Comparison of ENCODE assay signal across 12 mouse cellular contexts in the genomic region with DNA sequence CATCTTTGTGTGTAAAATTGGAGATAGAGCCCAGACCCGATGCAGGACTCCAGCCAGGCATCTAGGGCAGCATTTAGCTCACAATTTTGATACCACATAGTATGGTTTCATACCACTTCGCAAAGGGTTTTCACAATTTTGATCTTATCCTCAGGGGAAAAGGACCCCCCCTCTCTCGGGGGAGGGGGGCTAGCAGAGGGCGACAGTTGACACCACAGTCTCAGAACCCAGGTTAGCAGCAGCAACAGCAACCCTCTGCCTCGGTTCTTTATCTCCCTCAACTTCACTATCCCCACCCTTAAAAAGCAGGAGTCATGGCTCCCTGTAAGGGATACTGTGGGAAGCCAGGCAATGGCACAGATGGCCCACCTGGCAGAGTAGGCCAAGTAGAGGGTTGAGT. TPM values are rescaled to one million over a fixed set of nuclear protein-coding genes. Genes with fewer than 3 reads are reported as not detected.
A peak's percentile ranks its signal among the peaks of the same experiment; 100 is the strongest.
DNase-seq lines count a peak whose midpoint lies in the region; ATAC-seq and TF ChIP-seq lines count a peak whose summit lies in the region.
"Had no signal": no experiment of that assay in that cellular context is flagged by ENCODE, and none has a peak within 500 bp of the region (broad histone marks: within the 10 kb centered on the region; RNA-seq: fewer than 3 reads in every experiment).

No protein-coding gene starts in this region.

- DNase-seq in heart, adult 11 months: peak; percentile 90
- no peak for DNase-seq in heart, adult 8-10 months (ENCODE audit: low spot score)
- DNase-seq in layer of hippocampus, adult 2 months (ENCODE audit: low spot score in 2 of 2): no peak
- no peak for DNase-seq in layer of hippocampus, adult 11-12 months (ENCODE audit: low spot score)
- DNase-seq in liver, embryonic 13.5 days: no peak
- no peak for DNase-seq in left cerebral cortex, postnatal 10 days (ENCODE audit: extremely low spot score in 1 of 2, low spot score in 2 of 2)
- no peak for DNase-seq in adrenal gland, adult 2 months
- DNase-seq: right cerebral cortex, postnatal 25 days; thymus, postnatal 14 days had no signal

- H3K27me3 ChIP-seq in embryonic facial prominence, embryonic 13.5 days: no peaks in the 10 kb centered on the region
- H3K27me3 ChIP-seq in liver, embryonic 13.5 days: no peaks in the 10 kb centered on the region

- WGBS in embryonic facial prominence, embryonic 13.5 days: 68% methylated on average over 5 of the region's 5 CpGs
- WGBS in liver, embryonic 13.5 days (ENCODE audit: insufficient replicate concordance): 61% methylated on average over 5 of the region's 5 CpGs

- H3K4me2 ChIP-seq in embryonic facial prominence, embryonic 13.5 days: peak overlapping the region; percentile 9; the same call in 1 of the 2 replicates
- H3K4me2 ChIP-seq in liver, embryonic 13.5 days: peak overlapping the region; percentile 43

- H3K4me1 ChIP-seq in embryonic facial prominence, embryonic 13.5 days: peaks cover 21% of the 10 kb centered on the region
- peaks cover 80% of the 10 kb centered on the region for H3K4me1 ChIP-seq in liver, embryonic 13.5 days (replicated peaks)

- no peak for TF ChIP-seq CTCF in layer of hippocampus, adult 2 months (conservative IDR thresholded peaks at IDR 0.05)

- no peaks in the 10 kb centered on the region for H3K9me3 ChIP-seq in embryonic facial prominence, embryonic 13.5 days
- no peaks in the 10 kb centered on the region for H3K9me3 ChIP-seq in liver, embryonic 13.5 days (replicated peaks)

- H3K9ac ChIP-seq in embryonic facial prominence, embryonic 13.5 days: peak overlapping the region; percentile 44; the same call in 1 of the 2 replicates
- H3K9ac ChIP-seq in liver, embryonic 13.5 days: peak overlapping the region; percentile 37

- H3K27ac ChIP-seq in layer of hippocampus, adult 2 months: peak overlapping the region; percentile 57; the same call in 1 of the 2 replicates
- peak overlapping the region; percentile 61 for H3K27ac ChIP-seq in embryonic facial prominence, embryonic 13.5 days
- peak overlapping the region; percentile 59 for H3K27ac ChIP-seq in liver, embryonic 13.5 days

- ATAC-seq in embryonic facial prominence, embryonic 13.5 days (ENCODE audit: insufficient number of reproducible peaks, insufficient read depth, low FRiP score, low TSS enrichment, low read depth): no peak
- ATAC-seq in liver, embryonic 13.5 days (ENCODE audit: low read depth): no peak

- intact Hi-C loops in left cerebral cortex, postnatal 10 days (cut with DNase I): loop anchor here (5.0 kb wide), 1 partner anchor 69 kb away; no protein-coding TSS in a partner anchor

- no peak overlapping the region; the same call in 1 of the 2 replicates for H3K4me3 ChIP-seq in layer of hippocampus, adult 2 months
- H3K4me3 ChIP-seq in embryonic facial prominence, embryonic 13.5 days: no peak overlapping the region
- peak overlapping the region; percentile 18 for H3K4me3 ChIP-seq in liver, embryonic 13.5 days (replicated peaks)

- H3K36me3 ChIP-seq in embryonic facial prominence, embryonic 13.5 days: peaks cover 65% of the 10 kb centered on the region
- peaks cover 100% of the 10 kb centered on the region for H3K36me3 ChIP-seq in liver, embryonic 13.5 days

RNA-seq across cellular contexts. Expression of gene Kcnk7, which starts 9.1 kb away (rescaled TPM):
- total RNA-seq in heart, adult 8-10 months (2022): not detected
- total RNA-seq in layer of hippocampus, adult 2 months (2021): under 1 TPM in 1 of 2 experiments, not detected in 1; 0.36 TPM
- 0.52 and 0.59 TPM in 2 replicates for polyA plus RNA-seq in embryonic facial prominence, embryonic 13.5 days (2015; fragmentation: Nextera tagmentation; extraction: Ambion mirVana)
- 0.21 and 0.46 TPM in 2 replicates for polyA plus RNA-seq in liver, embryonic 13.5 days (2015; fragmentation: Nextera tagmentation; extraction: Ambion mirVana)
- total RNA-seq in left cerebral cortex, postnatal 10 days (2021): not detected
- total RNA-seq in adrenal gland, adult 2 months (2021): not detected
- polyA plus RNA-seq in adrenal gland, adult 2 months (2012; rRNA removed): not detected in 2 replicates
- total RNA-seq: hematopoietic stem cell, adult 5-6 weeks; layer of hippocampus, postnatal 25 days had no signal

RNA-seq across cellular contexts. Expression of gene Ehbp1l1, which starts 12.9 kb away (rescaled TPM):
- 100 to 1,000 TPM; 145 to 158 (median 149) TPM for total RNA-seq in heart, adult 8-10 months (2022)
- total RNA-seq in layer of hippocampus, adult 2 months (2021): 10 to 100 TPM; 11.8 to 17.7 TPM
- polyA plus RNA-seq in embryonic facial prominence, embryonic 13.5 days (2015; fragmentation: Nextera tagmentation; extraction: Ambion mirVana): 9.9 and 14.0 TPM in 2 replicates
- polyA plus RNA-seq in liver, embryonic 13.5 days (2015; fragmentation: Nextera tagmentation; extraction: Ambion mirVana): 105 and 111 TPM in 2 replicates
- total RNA-seq in left cerebral cortex, postnatal 10 days (2021): 10 to 100 TPM; 50.4 to 52.0 TPM
- 10 to 100 TPM; 30.3 to 31.6 TPM for total RNA-seq in adrenal gland, adult 2 months (2021)
- 47.6 and 49.2 TPM in 2 replicates for polyA plus RNA-seq in adrenal gland, adult 2 months (2012; rRNA removed)

RNA-seq across cellular contexts. Expression of gene Fam89b, which starts 16.2 kb away (rescaled TPM):
- total RNA-seq in heart, adult 8-10 months (2022): 10 to 100 TPM; 22.8 to 26.9 (median 24.2) TPM
- total RNA-seq in layer of hippocampus, adult 2 months (2021): 10 to 100 TPM; 26.5 to 29.4 TPM
- 115 and 126 TPM in 2 replicates for polyA plus RNA-seq in embryonic facial prominence, embryonic 13.5 days (2015; fragmentation: Nextera tagmentation; extraction: Ambion mirVana)
- polyA plus RNA-seq in liver, embryonic 13.5 days (2015; fragmentation: Nextera tagmentation; extraction: Ambion mirVana): 44.5 and 47.0 TPM in 2 replicates
- 10 to 100 TPM; 46.6 to 47.6 TPM for total RNA-seq in left cerebral cortex, postnatal 10 days (2021)
- 10 to 100 TPM; 58.1 to 68.4 TPM for total RNA-seq in adrenal gland, adult 2 months (2021)
- 443 and 466 TPM in 2 replicates for polyA plus RNA-seq in adrenal gland, adult 2 months (2012; rRNA removed)

RNA-seq across cellular contexts. Expression of gene Pcnx3, which starts 24.5 kb away (rescaled TPM):
- total RNA-seq in heart, adult 8-10 months (2022): 10 to 100 TPM; 18.0 to 21.9 (median 19.8) TPM
- 10 to 100 TPM; 69.1 to 78.8 TPM for total RNA-seq in layer of hippocampus, adult 2 months (2021)
- polyA plus RNA-seq in embryonic facial prominence, embryonic 13.5 days (2015; fragmentation: Nextera tagmentation; extraction: Ambion mirVana): 25.6 and 26.5 TPM in 2 replicates
- 9.1 and 10.1 TPM in 2 replicates for polyA plus RNA-seq in liver, embryonic 13.5 days (2015; fragmentation: Nextera tagmentation; extraction: Ambion mirVana)
- total RNA-seq in left cerebral cortex, postnatal 10 days (2021): 10 to 100 TPM; 69.0 to 82.7 TPM
- 10 to 100 TPM; 88.9 to 90.8 TPM for total RNA-seq in adrenal gland, adult 2 months (2021)
- polyA plus RNA-seq in adrenal gland, adult 2 months (2012; rRNA removed): 330 and 358 TPM in 2 replicates

RNA-seq across cellular contexts. Expression of gene Map3k11, which starts 24.7 kb away (rescaled TPM):
- 10 to 100 TPM; 22.1 to 24.1 (median 23.2) TPM for total RNA-seq in heart, adult 8-10 months (2022)
- 10 to 100 TPM; 20.2 to 20.4 TPM for total RNA-seq in layer of hippocampus, adult 2 months (2021)
- polyA plus RNA-seq in embryonic facial prominence, embryonic 13.5 days (2015; fragmentation: Nextera tagmentation; extraction: Ambion mirVana): 19.2 and 20.5 TPM in 2 replicates
- 13.8 and 15.9 TPM in 2 replicates for polyA plus RNA-seq in liver, embryonic 13.5 days (2015; fragmentation: Nextera tagmentation; extraction: Ambion mirVana)
- 10 to 100 TPM; 11.9 to 14.3 TPM for total RNA-seq in left cerebral cortex, postnatal 10 days (2021)
- total RNA-seq in adrenal gland, adult 2 months (2021): 10 to 100 TPM; 42.6 to 44.2 TPM
- 102 and 104 TPM in 2 replicates for polyA plus RNA-seq in adrenal gland, adult 2 months (2012; rRNA removed)
